Mouse (Mus musculus): ENCODE measurements around the gene 4930447C04Rik.

4930447C04Rik gene

GRCm38 (mm10) chr12:72943574-72944110 lies 3.1 kb upstream of the 4930447C04Rik start:
- no peak for DNase-seq (ENCODE audit: low spot score)

- DNase-seq (ENCODE audit: low spot score): no peak
Measured at GRCm38 (mm10) chr12:72942171-72942570, 1.6 kb upstream of the 4930447C04Rik start.

GRCm38 (mm10) chr12:72941398-72942051 lies 951 bp upstream of the 4930447C04Rik start:
- no peak for DNase-seq (ENCODE audit: low spot score)

GRCm38 (mm10) chr12:72940822-72941397 lies 336 bp upstream of the 4930447C04Rik start:
- no peak for DNase-seq (ENCODE audit: low spot score)

- no peak for DNase-seq (ENCODE audit: low spot score)
Measured at GRCm38 (mm10) chr12:72939616-72940015, 958 bp downstream of the 4930447C04Rik start, which contains the start of gene Six6. Gene Six6 (plus strand): TSS chr12:72939892.

GRCm38 (mm10) chr12:72938600-72939490 lies 1.7 kb downstream of the 4930447C04Rik start:
- DNase-seq (ENCODE audit: low spot score): no peak

- DNase-seq (ENCODE audit: low spot score): no peak
Measured at GRCm38 (mm10) chr12:72938176-72938575, 2.4 kb downstream of the 4930447C04Rik start.

GRCm38 (mm10) chr12:72937537-72938120 lies 2.9 kb downstream of the 4930447C04Rik start:
- no peak for DNase-seq (ENCODE audit: low spot score)

- no peak for DNase-seq (ENCODE audit: low spot score)
Measured at GRCm38 (mm10) chr12:72936751-72937150, 3.8 kb downstream of the 4930447C04Rik start.

- DNase-seq (ENCODE audit: low spot score): no peak
Measured at GRCm38 (mm10) chr12:72917159-72917993, 23.2 kb downstream of the 4930447C04Rik start.

GRCm38 (mm10) chr12:72854377-72855032 lies 86.1 kb downstream of the 4930447C04Rik start:
- DNase-seq (ENCODE audit: low spot score): no peak

GRCm38 (mm10) chr12:72853406-72854076 lies 87.0 kb downstream of the 4930447C04Rik start:
- no peak for DNase-seq (ENCODE audit: low spot score)

- no peak for DNase-seq (ENCODE audit: low spot score)
Measured at GRCm38 (mm10) chr12:72852264-72852663, 88.3 kb downstream of the 4930447C04Rik start.

GRCm38 (mm10) chr12:72850146-72850545 lies 90.4 kb downstream of the 4930447C04Rik start:
- no peak for DNase-seq (ENCODE audit: low spot score)

GRCm38 (mm10) chr12:72847725-72848124 lies 92.8 kb downstream of the 4930447C04Rik start:
- DNase-seq (ENCODE audit: low spot score): no peak

- no peak for DNase-seq (ENCODE audit: low spot score)
Measured at GRCm38 (mm10) chr12:72845946-72846345, 94.6 kb downstream of the 4930447C04Rik start.

- DNase-seq (ENCODE audit: low spot score): peak; percentile 72
Measured at GRCm38 (mm10) chr12:72843973-72844620, 96.5 kb downstream of the 4930447C04Rik start.

GRCm38 (mm10) chr12:72843555-72843954 lies 97.0 kb downstream of the 4930447C04Rik start:
- DNase-seq (ENCODE audit: low spot score): no peak

- DNase-seq (ENCODE audit: low spot score): no peak
Measured at GRCm38 (mm10) chr12:72843135-72843534, 97.4 kb downstream of the 4930447C04Rik start.

Data from yolk sac, embryonic 10.5 days (tissue).